Mouse (Mus musculus) kidney, postnatal 4 days (tissue): ENCODE data around the gene E4f1.
A peak's percentile ranks its signal among the peaks of the same experiment; 100 is the strongest.
"Not testable (repeated sequence)": the region's sequence is repeated elsewhere in the genome, so short reads cannot be mapped to it uniquely, and the experiment has no call there.

Source experiments
- DNase-seq, 2 experiments: peaks; one replicate each; pipeline ENCODE4 v3.0.0; 2021; ENCODE audit warnings: mixed read lengths in 2 of 2

Gene E4f1

DNA sequence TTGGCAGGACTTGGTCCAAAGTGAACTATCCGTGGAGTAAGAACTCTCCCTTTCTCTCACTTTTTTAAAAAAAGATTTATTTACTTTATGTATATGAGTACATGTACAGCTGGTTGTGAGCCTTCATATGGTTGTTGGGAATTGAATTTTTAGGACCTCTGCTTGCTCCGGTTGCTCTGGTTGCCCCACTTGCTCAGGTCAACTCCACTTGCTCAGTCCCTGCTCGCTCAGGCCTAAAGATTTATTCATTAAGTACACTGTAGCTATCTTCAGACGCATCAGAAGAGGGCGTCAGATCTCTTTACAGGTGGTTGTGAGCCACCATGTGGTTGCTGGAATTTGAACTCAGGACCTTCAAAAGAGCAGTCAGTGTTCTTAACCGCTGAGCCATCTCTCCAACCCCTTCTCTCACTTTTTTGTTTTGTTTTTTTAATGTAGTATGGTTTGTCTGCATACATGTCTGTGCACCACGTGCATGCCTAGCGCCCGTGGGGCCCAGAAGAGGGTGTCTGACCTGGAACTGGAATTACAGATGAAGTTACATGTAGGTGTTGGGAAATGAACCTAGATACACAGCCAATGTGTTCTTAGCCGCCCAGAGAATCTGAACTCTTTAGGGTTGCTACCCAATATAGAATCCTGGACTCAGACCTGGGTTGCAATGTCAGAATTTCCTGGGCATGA, 14.4 kb downstream of the E4f1 start:
- not testable (repeated sequence) for DNase-seq

DNA sequence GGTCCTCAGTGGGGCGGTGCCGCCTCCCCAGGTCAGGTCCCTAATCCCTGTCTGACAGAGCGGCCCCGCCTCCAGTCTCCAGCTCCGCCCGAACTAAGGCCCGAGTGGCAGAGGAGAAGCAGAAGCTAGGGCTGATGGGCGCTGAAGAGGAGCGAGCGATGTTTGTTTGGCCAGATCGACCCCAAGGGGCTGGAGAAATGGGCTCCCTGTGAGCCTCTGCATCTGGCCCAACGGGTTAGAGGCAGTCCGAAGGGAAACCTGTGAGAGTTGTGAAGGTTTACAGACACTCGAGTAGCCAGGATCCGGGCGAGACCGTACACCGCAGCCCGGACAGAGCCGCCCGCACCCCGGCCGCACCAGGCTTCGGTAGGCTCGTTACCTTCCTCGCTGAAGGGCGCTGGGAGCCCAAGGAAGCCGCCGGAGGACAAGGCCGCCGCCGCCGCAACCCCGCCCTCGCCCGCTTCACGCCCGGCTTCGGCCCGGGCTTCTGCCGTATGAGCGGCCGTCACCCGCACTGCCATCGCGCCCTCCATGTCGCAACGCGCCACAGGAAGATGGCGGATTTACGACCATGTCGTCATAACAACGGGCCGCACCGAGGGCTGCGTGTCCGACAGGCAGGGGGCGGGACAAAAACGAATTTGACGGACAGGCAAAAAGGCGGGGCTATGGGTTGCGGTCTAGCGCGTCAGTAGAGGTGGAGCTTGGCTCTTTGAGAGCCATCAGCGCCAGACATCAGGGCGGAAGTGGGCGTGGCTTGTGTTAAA, 15.2 kb downstream of the E4f1 start:
- peak; percentile 100 for DNase-seq

DNA sequence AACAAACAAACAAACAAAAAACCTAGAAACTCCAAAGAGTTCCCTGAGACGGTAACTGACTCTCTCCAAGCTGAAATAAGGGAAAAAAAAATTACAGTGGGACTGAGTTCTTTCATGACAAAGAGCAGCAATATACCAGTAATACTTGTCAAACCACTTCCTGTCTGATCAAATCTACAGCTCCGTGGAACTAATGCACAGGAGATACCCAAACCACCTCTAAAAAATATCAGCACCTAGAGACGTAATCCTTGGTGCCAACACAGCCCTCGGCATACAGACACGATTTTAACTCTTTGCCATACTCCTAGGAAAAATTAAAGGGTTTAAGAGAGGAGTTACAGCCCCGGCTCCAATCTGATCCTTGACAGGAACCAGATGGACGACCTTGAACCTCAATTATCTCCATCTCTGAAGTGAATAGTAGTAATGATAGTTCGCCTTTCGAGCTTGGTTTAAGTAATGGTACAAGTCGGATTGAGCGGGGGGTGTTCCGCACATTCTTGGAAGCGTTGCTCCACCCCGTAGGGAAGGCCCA, 15.8 kb downstream of the E4f1 start:
- DNase-seq, result no peak

DNA sequence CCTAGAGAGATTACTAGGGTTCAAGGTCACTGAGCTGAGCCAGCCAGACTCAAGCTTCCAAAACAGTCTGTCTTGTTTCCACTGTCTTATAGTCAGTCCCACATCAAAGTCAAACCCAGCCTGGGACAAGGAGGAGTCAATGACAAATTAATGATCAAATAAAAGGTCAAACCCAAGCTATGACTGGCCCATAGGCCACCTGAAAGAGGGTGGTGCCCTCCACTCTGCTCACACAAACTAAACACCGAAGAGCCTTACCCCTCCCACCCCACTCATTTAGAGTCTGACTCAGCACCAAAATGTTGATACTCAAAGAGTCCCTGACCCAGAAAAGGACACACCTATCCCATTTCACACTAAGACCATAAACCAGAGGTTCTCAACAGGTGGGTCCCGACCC, 16.7 kb downstream of the E4f1 start:
- no peak for DNase-seq

GRCm38 (mm10) chr17:24451220-24451619, 18.9 kb downstream of the E4f1 start:
- no peak for DNase-seq

GRCm38 (mm10) chr17:24449507-24449906, 20.6 kb downstream of the E4f1 start:
- no peak for DNase-seq

GRCm38 (mm10) chr17:24446590-24446989, 23.5 kb downstream of the E4f1 start:
- DNase-seq, result no peak

GRCm38 (mm10) chr17:24443409-24443808, 26.7 kb downstream of the E4f1 start:
- peak in 1 of 2 experiments; percentile 46 for DNase-seq

GRCm38 (mm10) chr17:24442632-24443155, 27.4 kb downstream of the E4f1 start, which contains the start of gene Dnase1l2:
Gene Dnase1l2, minus strand, starts transcription at chr17:24443105.
- DNase-seq, result no peak

- peak in 1 of 2 experiments; percentile 22 for DNase-seq
Observed at GRCm38 (mm10) chr17:24442107-24442506, 28.0 kb downstream of the E4f1 start.

GRCm38 (mm10) chr17:24441148-24441547, 29.0 kb downstream of the E4f1 start:
- DNase-seq, result peak; percentile 38 to 45

- no peak for DNase-seq
Observed at GRCm38 (mm10) chr17:24440377-24440776, 29.7 kb downstream of the E4f1 start.

DNA sequence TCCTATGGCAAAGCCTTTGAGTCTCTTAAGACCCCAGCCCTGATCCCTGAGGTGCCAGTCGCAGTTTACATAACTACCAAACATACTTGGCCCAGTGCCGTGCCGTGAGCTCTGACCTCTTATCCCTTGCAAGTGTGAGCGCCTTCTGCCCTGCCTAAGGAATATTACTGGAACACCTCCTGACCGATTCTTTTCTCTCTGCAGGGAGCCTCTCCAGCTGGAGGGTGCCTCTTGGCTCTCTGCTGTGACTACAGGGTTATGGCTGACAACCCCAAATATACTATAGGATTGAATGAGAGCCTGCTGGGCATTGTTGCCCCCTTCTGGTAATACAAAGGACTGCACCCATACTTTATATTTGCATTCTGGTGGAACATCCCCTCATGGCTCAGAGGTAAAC, 33.1 kb downstream of the E4f1 start:
- peak in 1 of 2 experiments; percentile 48 for DNase-seq

GRCm38 (mm10) chr17:24429201-24429983, 40.7 kb downstream of the E4f1 start:
- no peak for DNase-seq

DNA sequence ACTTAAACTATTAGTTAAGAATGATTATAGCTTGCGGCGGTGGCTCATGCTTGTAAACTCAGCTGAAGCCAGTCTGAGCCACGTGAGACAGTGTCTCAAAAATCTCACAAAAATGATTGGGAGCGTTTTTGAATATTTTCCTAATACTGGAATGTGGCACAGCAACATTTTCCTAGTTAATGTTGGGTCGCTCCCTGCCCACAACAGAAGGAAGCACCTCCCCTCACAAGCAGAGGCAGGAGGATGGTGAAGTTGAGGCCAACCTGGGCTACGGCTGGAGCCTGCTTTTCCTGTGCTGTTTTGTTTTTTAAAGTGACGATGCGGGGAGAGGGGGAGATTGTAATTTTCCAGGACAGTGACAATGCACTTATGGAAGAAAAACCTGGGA, 42.9 kb downstream of the E4f1 start:
- peak; percentile 30 to 44 for DNase-seq

DNA sequence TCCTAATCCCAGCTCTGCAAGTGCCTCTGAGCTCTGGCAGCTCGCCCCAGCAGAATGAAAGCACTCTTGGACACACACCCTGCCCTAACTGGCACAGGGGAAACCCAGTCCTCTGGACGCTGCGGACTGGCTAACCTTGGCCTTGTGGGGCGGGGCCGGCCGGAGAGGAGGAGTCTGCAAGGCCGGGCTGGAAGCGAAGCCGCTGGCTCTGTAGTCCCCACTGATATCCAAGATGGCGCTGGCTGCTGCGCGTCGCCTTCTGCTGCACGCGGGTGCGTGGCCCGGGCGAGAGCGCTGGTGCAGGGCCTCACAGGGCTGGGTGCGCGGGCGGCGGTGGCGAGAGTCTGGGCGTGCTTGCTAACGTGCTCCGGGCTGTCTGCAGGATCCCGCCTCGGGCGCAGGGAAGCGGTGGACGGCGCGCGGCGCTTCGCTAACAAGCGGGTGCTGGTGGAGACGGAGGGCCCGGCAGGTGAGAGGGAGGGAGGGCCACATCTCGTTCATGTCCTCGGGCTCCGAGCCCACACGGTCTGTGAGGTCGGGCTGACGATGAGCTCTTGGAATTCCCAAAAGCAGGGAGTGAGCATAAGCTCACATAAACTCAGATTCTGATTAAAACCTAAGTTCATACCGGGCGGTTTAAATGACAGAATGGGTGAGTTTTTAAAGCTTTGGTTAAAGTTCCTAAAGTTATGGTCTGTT, 43.5 kb downstream of the E4f1 start, which contains the start of gene Eci1:
Gene Eci1, plus strand, starts transcription at position 171 of the 699 bp plus-strand sequence.
- peak; percentile 96 to 98 for DNase-seq

DNA sequence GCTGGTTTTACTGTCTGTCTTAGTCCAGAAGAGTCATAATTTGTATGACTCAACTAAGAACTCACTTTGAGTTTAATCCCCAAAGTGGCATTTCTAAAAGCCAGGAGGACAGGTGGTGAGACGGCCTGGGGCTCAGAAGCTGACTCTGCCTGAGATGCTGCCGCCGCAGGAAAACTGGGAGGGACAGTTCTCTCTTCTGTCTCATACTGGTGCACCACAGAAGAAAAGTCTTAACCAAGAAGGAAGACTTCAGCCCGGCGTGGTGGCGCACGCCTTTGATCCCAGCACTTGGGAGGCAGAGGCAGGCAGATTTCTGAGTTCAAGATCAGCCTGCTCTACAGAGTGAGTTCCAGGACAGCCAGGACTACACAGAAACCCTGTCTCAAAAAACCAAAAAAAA, 44.2 kb downstream of the E4f1 start:
- no peak for DNase-seq

DNA sequence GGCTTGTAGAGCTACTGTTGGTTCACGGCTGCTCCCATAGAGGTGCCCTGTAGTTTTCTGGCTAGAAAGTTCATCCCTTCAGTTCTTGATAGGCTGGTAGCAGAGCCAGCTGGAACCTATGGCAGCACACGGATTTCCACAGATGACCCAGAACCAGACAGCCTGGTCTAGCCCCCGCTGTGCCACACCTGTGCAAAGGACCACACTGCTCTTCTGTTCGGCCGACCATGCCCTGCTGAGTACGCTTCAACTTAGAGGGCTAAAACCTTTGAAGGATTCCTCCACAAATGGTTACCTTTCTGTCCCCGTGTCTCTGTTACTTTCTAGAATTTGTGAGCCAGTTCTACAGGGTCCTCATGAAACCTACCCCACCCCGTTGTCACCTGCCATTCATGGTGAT, 44.8 kb downstream of the E4f1 start:
- not testable (repeated sequence) for DNase-seq

- no peak for DNase-seq
Observed at GRCm38 (mm10) chr17:24424489-24424888, 45.6 kb downstream of the E4f1 start.

DNA sequence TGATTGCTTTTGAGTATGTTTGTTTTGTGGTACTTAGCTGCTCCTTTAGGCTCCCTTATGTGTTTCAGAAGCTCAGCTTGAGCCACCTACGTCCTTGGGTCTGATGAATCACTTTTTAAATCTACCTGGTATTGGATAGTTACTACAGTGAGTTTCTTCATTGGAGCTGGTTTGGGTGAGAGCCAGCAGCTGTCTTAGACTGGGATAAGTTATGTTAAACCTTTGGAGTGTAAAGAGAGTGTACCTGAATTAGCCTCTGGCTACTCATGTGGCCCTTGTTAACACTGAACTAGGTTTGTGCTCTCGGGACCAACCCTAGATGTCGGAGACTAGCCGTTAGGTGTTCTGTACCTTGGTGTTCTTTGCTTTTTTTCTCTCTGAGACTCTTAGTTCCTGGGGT, 47.0 kb downstream of the E4f1 start:
- no peak for DNase-seq

DNA sequence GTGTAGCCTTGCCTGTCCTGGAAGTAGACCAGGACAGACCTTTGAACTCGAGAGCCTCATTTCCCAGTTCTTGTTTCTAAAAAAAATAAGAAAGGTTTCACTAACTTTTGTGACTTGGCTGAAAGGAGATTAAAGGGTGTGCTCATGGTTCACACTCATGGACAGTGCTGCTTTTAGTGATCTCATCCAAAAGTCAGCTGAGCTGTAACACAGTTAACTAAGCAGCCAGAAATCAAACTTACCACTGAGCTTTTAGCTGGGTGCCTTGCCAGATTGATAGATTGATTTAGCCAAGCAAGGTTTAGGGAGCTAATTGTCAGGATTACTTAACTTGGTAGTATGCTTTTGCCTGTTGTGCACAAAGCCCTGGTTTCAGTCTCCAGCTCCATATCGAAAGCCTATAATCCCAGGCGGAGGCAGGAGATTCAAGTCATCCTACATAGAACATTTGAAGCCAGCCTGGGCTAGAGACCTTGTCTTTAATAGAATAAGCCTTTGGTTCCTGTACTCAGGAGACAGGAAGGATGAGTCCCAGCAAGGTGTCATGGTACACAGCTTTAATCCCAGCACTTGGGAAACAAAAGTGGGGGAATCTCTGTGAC, 54.0 kb downstream of the E4f1 start:
- DNase-seq, result no peak

- no peak for DNase-seq
Observed at GRCm38 (mm10) chr17:24415011-24415410, 55.1 kb downstream of the E4f1 start.
